Mouse (Mus musculus) forebrain, embryonic 13.5 days (tissue): Measurements from ENCODE around the gene Map4k4. TPM values are rescaled to one million over a fixed set of nuclear protein-coding genes. Genes with fewer than 3 reads are reported as not detected.

Source experiments
- ATAC-seq: fragments of 200-750 bp; cut with Nextera tagmentation; 2 replicates; pipeline ENCODE4 v1.8.0; 2017
- H3K27ac ChIP-seq: fragments of 300-500 bp; sonication (generic); 2 replicates; pipeline ENCODE4 v1.5.1; 2015; ENCODE audit warnings: inconsistent platforms, mild to moderate bottlenecking, moderate library complexity
- H3K27me3 ChIP-seq: fragments of 300-500 bp; sonication (generic); 2 replicates; pipeline ENCODE4 v1.6.1; 2015; ENCODE audit warnings: mild to moderate bottlenecking, inconsistent platforms
- H3K36me3 ChIP-seq: fragments of 300-500 bp; sonication (generic); 2 replicates; pipeline ENCODE4 v1.6.1; 2015; ENCODE audit warnings: mild to moderate bottlenecking, inconsistent platforms; ENCODE audit not compliant: poor library complexity, severe bottlenecking
- H3K4me1 ChIP-seq: fragments of 300-500 bp; sonication (generic); 2 replicates; pipeline ENCODE4 v1.6.1; 2015; ENCODE audit warnings: inconsistent platforms
- H3K4me2 ChIP-seq: fragments of 300-500 bp; sonication (generic); 2 replicates; pipeline ENCODE4 v1.6.1; 2015; ENCODE audit warnings: inconsistent platforms, mild to moderate bottlenecking, moderate library complexity
- H3K4me3 ChIP-seq: fragments of 300-500 bp; sonication (generic); 2 replicates; pipeline ENCODE4 v1.5.1; 2015; ENCODE audit warnings: mild to moderate bottlenecking, inconsistent platforms
- H3K9ac ChIP-seq: fragments of 300-500 bp; sonication (generic); 2 replicates; pipeline ENCODE4 v1.6.1; 2015; ENCODE audit warnings: mild to moderate bottlenecking, inconsistent platforms
- H3K9me3 ChIP-seq: fragments of 300-500 bp; sonication (generic); replicated peaks from 2 replicates; pipeline ENCODE4 v1.6.1; 2016; ENCODE audit warnings: inconsistent platforms
- WGBS: fragments of 180-500 bp; shearing (Covaris S2); methylation state at CpG from one replicate; pipeline ENCODE4 v1.1.7; 2015; 5-methylcytosine and 5-hydroxymethylcytosine counted together
- polyA plus RNA-seq: library from polyadenylated mRNA; unstranded; fragments of >200 nt; fragmentation: Nextera tagmentation; extraction: Ambion mirVana; gene quantifications from 2 replicates; pipeline ENCODE4 v1.2.1, GENCODE M21; 2015

The Map4k4 gene
- polyA plus RNA-seq, 1 experiment from 2014 or later = 49.9 TPM

DNA sequence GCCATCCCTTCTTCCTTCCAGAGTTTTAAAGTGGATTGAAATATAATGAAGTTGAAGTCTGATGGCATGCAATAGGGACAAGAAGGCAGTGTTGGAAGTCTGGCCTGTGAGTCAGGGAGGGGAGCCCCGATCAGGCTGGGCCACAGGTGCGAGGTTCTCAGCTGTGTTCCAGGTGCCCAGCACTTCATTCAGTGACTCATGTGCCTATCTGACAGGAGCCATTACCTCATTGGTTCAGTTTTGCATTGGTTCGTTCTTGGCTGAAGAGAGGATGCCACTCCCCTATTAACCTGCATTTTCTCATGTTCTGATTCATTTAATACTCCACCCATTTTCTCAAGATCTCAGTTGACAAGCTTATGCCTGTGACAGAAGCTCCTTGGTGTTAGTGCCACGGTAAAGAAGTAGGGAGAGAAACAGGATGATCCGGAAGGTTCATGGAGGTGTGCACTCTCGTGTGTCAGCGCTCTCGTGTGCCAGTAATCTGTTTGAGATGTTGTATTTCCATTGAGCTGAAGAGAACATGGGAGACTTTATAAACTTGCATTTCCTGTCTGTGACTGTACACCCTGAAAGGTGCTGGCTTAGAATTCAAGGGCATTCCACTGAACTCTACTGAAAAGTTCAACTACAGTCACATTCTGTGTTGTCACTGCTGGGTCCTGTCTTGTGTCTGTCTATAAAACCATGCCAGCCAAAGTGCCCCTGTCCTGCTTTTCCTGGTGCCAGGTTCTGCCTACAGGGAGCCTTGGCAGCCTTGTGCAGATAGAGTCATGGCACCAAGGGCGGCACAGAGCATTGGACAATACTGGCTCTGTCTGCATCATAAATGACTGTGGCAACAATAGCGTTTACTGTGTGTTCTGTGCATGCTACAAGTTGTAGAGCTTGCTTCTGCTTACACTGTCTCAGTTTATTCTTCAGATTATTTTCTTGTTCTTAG, 40.8 kb downstream of the Map4k4 start:
- H3K9ac ChIP-seq = no peak overlapping the region
- no peak overlapping the region for H3K4me3 ChIP-seq
- ATAC-seq = no peak
- H3K4me1 ChIP-seq = peaks cover 99% of the 10 kb centered on the region
- 61% methylated on average over 10 of the region's 10 CpGs for WGBS
- peak overlapping the region; percentile 49 for H3K4me2 ChIP-seq
- H3K9me3 ChIP-seq = no peaks in the 10 kb centered on the region
- peak overlapping the region; percentile 88 for H3K27ac ChIP-seq
- no peaks in the 10 kb centered on the region for H3K27me3 ChIP-seq
- no peaks in the 10 kb centered on the region for H3K36me3 ChIP-seq

DNA sequence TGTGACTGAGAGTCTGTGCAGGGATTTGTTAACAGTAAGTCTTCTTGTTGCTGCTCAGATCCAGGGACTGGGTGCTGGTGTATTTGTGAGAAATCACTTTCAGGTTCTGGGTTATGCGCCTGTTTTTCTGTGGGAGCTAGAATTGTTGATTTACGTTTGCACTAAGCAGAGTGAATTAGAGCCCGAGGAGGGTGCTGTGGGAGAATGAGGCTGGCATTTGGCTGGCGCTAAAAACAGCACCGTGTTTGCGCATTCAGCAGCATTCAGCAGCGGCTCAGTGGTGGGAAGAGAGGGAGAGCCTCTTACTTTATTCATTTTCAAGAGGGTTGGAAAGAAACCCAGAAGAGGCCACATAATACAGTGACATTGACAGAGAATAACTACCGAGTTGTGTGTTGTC, 42.2 kb downstream of the Map4k4 start:
- peak overlapping the region; percentile 19 for H3K4me3 ChIP-seq
- no peaks in the 10 kb centered on the region for H3K27me3 ChIP-seq
- peak overlapping the region; percentile 49 for H3K4me2 ChIP-seq
- WGBS = 10% methylated on average over 8 of the region's 8 CpGs
- peak overlapping the region; percentile 56 for H3K9ac ChIP-seq
- no peaks in the 10 kb centered on the region for H3K36me3 ChIP-seq
- H3K9me3 ChIP-seq = no peaks in the 10 kb centered on the region
- ATAC-seq = no peak
- peaks cover 99% of the 10 kb centered on the region for H3K4me1 ChIP-seq
- peak overlapping the region; percentile 88 for H3K27ac ChIP-seq

GRCm38 (mm10) chr1:39944306-39944971, 43.7 kb downstream of the Map4k4 start:
- Histone ChIP-seq H3K9me3 (no peaks in the 10 kb centered on the region), H3K27me3 (no peaks in the 10 kb centered on the region), H3K36me3 (no peaks in the 10 kb centered on the region), H3K9ac (no peak overlapping the region), H3K27ac (peak overlapping the region; percentile 67), H3K4me3 (no peak overlapping the region), H3K4me1 (peaks cover 99% of the 10 kb centered on the region), H3K4me2 (0 out of 2 replicates have a peak overlapping the region, but pooled peaks have one; percentile 5)
- 24% methylated on average over 5 of the region's 5 CpGs for WGBS
- ATAC-seq = no peak

GRCm38 (mm10) chr1:39944972-39945323, 44.2 kb downstream of the Map4k4 start:
- Histone ChIP-seq H3K4me1 (peaks cover 99% of the 10 kb centered on the region), H3K27ac (peak overlapping the region; percentile 67), H3K36me3 (no peaks in the 10 kb centered on the region), H3K4me3 (no peak overlapping the region), H3K4me2 (no peak overlapping the region), H3K27me3 (no peaks in the 10 kb centered on the region), H3K9ac (no peak overlapping the region), H3K9me3 (no peaks in the 10 kb centered on the region)
- WGBS = 52% methylated on average over 4 of the region's 4 CpGs
- no peak for ATAC-seq

DNA sequence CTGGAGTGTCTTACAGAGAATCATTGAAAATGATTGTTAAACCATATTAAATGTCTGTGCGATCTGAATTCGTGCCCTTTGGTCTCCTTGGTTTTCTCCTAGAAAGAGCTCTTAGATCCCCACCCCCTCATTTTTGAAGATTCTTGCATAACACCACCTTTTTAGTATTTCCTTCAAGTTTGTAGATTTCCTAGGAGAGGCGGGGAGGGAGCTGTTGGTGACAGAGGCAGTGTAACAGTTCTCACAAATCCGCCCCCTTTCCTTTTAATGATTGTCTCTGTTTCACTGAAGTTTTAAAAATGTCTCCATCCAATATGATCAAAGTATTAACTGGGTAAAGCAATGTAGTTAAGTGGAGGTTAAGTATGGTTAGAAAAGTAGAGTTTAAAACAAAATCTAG, 45.7 kb downstream of the Map4k4 start:
- no peaks in the 10 kb centered on the region for H3K9me3 ChIP-seq
- WGBS = 47% methylated on average over 4 of the region's 4 CpGs
- no peak overlapping the region for H3K9ac ChIP-seq
- no peak for ATAC-seq
- no peaks in the 10 kb centered on the region for H3K36me3 ChIP-seq
- H3K27me3 ChIP-seq = no peaks in the 10 kb centered on the region
- H3K4me3 ChIP-seq = no peak overlapping the region
- H3K4me2 ChIP-seq = peak overlapping the region; percentile 43
- peak overlapping the region; percentile 96 for H3K27ac ChIP-seq
- H3K4me1 ChIP-seq = peaks cover 99% of the 10 kb centered on the region

GRCm38 (mm10) chr1:39947179-39947578, 46.5 kb downstream of the Map4k4 start:
- Histone ChIP-seq H3K27me3 (no peaks in the 10 kb centered on the region), H3K36me3 (no peaks in the 10 kb centered on the region), H3K9ac (peak overlapping the region; percentile 10; the same call in 1 of the 2 replicates), H3K4me3 (no peak overlapping the region), H3K4me2 (peak overlapping the region; percentile 43), H3K9me3 (no peaks in the 10 kb centered on the region), H3K4me1 (peaks cover 98% of the 10 kb centered on the region), H3K27ac (peak overlapping the region; percentile 96)
- WGBS = 32% methylated on average over 6 of the region's 6 CpGs
- ATAC-seq = no peak

GRCm38 (mm10) chr1:39947701-39948359, 47.1 kb downstream of the Map4k4 start:
- Histone ChIP-seq H3K9me3 (no peaks in the 10 kb centered on the region), H3K4me1 (peaks cover 98% of the 10 kb centered on the region), H3K36me3 (no peaks in the 10 kb centered on the region), H3K9ac (0 out of 2 replicates have a peak overlapping the region, but pooled peaks have one; percentile 10), H3K27ac (peak overlapping the region; percentile 96), H3K27me3 (no peaks in the 10 kb centered on the region), H3K4me3 (no peak overlapping the region), H3K4me2 (peak overlapping the region; percentile 43)
- peak; percentile 89 for ATAC-seq
- 9% methylated on average over 6 of the region's 6 CpGs for WGBS

GRCm38 (mm10) chr1:39949205-39949604, 48.5 kb downstream of the Map4k4 start:
- ATAC-seq = no peak

DNA sequence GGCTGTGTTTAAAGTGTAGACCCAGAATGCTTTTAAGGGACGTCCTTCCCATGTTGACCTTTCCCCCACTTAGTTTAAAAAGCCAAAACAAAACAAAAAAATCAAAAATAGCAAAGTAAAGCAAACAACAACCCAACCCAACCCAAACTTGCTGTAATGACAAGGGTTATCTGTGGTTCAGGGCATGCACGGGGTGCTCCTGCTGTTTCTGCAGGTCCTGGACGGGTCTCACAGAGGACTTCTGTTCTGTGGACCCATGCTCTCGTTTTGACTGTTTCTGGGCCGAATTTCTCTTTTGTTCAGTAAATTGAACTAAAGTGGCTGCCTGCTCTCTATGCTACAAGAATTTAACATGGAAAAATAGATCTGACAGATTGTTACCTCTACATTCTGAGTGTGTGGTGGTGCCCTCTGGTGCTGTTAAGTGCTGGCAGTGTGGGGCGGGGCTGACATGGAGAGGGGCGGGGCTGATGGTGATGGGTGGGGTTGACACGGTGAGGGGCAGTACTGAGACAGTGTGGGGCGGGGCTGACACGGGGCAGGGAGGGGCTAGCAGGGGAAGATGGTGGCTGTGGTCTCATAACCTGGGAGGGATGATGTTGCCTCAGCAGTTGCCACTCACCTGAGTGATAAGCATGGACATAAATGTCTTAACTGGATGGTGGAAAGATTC, 49.2 kb downstream of the Map4k4 start:
- no peak overlapping the region for H3K9ac ChIP-seq
- H3K4me1 ChIP-seq = peaks cover 96% of the 10 kb centered on the region
- no peaks in the 10 kb centered on the region for H3K27me3 ChIP-seq
- WGBS = 35% methylated on average over 10 of the region's 10 CpGs
- no peak overlapping the region for H3K4me2 ChIP-seq
- no peaks in the 10 kb centered on the region for H3K9me3 ChIP-seq
- H3K27ac ChIP-seq = peak overlapping the region; percentile 62; the same call in 1 of the 2 replicates
- H3K36me3 ChIP-seq = no peaks in the 10 kb centered on the region
- no peak overlapping the region for H3K4me3 ChIP-seq
- ATAC-seq = no peak

More at GRCm38 (mm10) chr1:39949205-39949604, 48.5 kb downstream of the Map4k4 start:
- H3K4me2 ChIP-seq = no peak overlapping the region
- H3K4me3 ChIP-seq = no peak overlapping the region
- no peaks in the 10 kb centered on the region for H3K27me3 ChIP-seq
- WGBS = 51% methylated on average over 5 of the region's 5 CpGs
- no peaks in the 10 kb centered on the region for H3K36me3 ChIP-seq
- peaks cover 96% of the 10 kb centered on the region for H3K4me1 ChIP-seq
- H3K9ac ChIP-seq = no peak overlapping the region
- no peaks in the 10 kb centered on the region for H3K9me3 ChIP-seq
- peak overlapping the region; percentile 96 for H3K27ac ChIP-seq

DNA sequence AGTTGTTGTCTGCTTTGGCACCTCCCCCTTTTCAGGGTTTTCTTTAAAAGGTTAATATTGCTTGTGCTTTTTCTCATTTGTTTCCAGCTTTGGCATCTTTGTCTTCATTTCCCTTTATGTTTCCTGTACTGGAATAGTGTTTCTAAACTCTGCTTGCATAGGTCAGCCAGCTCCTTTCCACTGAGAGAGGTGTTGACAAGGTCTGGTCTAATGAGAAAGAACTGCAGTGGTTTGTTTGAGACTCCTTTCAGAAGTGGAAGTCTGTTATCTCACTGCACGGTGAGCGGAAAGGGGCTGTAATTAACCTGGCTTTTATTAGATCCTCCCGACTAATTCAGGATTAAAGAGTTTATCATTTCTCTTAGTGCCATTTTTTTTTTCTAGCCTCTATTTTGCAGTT, 49.9 kb downstream of the Map4k4 start:
- Histone ChIP-seq H3K9me3 (no peaks in the 10 kb centered on the region), H3K36me3 (no peaks in the 10 kb centered on the region), H3K9ac (no peak overlapping the region), H3K27ac (peak overlapping the region; percentile 62; the same call in 1 of the 2 replicates), H3K27me3 (no peaks in the 10 kb centered on the region), H3K4me3 (no peak overlapping the region), H3K4me2 (no peak overlapping the region), H3K4me1 (peaks cover 96% of the 10 kb centered on the region)
- no peak for ATAC-seq
- WGBS = 29% methylated on average over 3 of the region's 3 CpGs

DNA sequence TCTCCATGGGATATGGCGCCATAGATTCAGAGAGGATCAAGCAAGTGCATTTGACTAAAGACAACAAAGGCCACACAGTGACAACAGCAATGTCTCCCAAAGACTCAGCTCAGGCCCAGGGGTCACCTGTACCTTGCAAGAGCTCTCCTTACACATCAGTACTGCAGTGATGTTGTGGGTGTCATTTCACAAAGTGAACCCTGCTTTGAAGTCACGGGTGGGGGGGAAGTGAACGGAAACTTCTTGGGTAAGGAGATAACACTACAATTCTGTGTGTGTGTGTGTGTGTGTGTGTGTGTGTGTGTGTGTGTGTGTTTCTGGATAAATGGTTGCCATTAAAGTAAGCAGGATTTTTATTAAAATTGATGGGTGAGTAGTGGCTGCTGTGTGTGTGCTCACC, 53.9 kb downstream of the Map4k4 start:
- ATAC-seq = no peak
- no peak overlapping the region for H3K4me2 ChIP-seq
- no peaks in the 10 kb centered on the region for H3K27me3 ChIP-seq
- no peaks in the 10 kb centered on the region for H3K9me3 ChIP-seq
- no peak overlapping the region for H3K27ac ChIP-seq
- no peak overlapping the region for H3K4me3 ChIP-seq
- peaks cover 88% of the 10 kb centered on the region for H3K4me1 ChIP-seq
- no peak overlapping the region for H3K9ac ChIP-seq
- H3K36me3 ChIP-seq = no peaks in the 10 kb centered on the region
- WGBS = 94% methylated on average over 3 of the region's 3 CpGs
